Mouse (Mus musculus) G1E (cell line): Measurements from ENCODE around the gene Uba1. TPM values are rescaled to one million over a fixed set of nuclear protein-coding genes. Genes with fewer than 3 reads are reported as not detected.

ENCODE experiments used
- ATAC-seq: 2 replicates; pipeline ENCODE4 v1.8.0; 2016; ENCODE audit warnings: mild to moderate bottlenecking; ENCODE audit not compliant: insufficient number of reproducible peaks, poor library complexity, low FRiP score, severe bottlenecking; ENCODE audit errors: extremely low read depth
- DNase-seq: peaks from one replicate; pipeline ENCODE4 v3.0.0; 2012; ENCODE audit warnings: low spot score
- H3K27me3 ChIP-seq: 2 replicates; pipeline ENCODE4 v1.6.1; 2012; ENCODE audit warnings: mild to moderate bottlenecking, low read length, inconsistent platforms; ENCODE audit not compliant: insufficient read depth
- H3K36me3 ChIP-seq: replicated peaks from 2 replicates; pipeline ENCODE3; 2012; ENCODE audit warnings: mild to moderate bottlenecking, inconsistent platforms
- H3K4me1 ChIP-seq: 2 replicates; pipeline ENCODE4 v1.6.1; 2012; ENCODE audit warnings: low read depth, low read length, inconsistent platforms, mixed read lengths; ENCODE audit not compliant: insufficient read depth
- H3K4me3 ChIP-seq: 2 replicates; pipeline ENCODE4 v1.5.1; 2012; ENCODE audit warnings: low read depth, mild to moderate bottlenecking, inconsistent platforms, low read length, moderate library complexity, mixed read lengths
- H3K9me3 ChIP-seq: replicated peaks from 2 replicates; pipeline ENCODE4 v1.6.1; 2012; ENCODE audit warnings: inconsistent platforms
- CTCF ChIP-seq: IDR thresholded peaks from 2 replicates; pipeline ENCODE4 v1.5.1; 2012; ENCODE audit warnings: low read depth, low read length, inconsistent platforms, mixed read lengths
- GATA1 ChIP-seq: IDR thresholded peaks from 2 replicates; pipeline ENCODE4 v1.6.1; 2012; ENCODE audit warnings: borderline replicate concordance, low read length, inconsistent platforms, mixed read lengths
- GATA2 ChIP-seq: IDR thresholded peaks from 2 replicates; pipeline ENCODE4 v1.6.1; 2012; ENCODE audit warnings: low read depth, low read length, inconsistent platforms, borderline replicate concordance
- POLR2AphosphoS5 ChIP-seq: IDR thresholded peaks from 2 replicates; pipeline ENCODE4 v1.6.1; 2012; ENCODE audit warnings: low read depth, low read length, inconsistent platforms; ENCODE audit not compliant: insufficient replicate concordance
- TAL1 ChIP-seq: conservative IDR thresholded peaks from 2 replicates; pipeline ENCODE4 v1.6.1; 2012; ENCODE audit warnings: low read depth, low read length, inconsistent platforms, mixed read lengths
- polyA plus RNA-seq: library from polyadenylated mRNA; stranded (reverse); fragments of >175 nt; gene quantifications from 2 replicates; pipeline ENCODE4 v1.2.3, GENCODE M21; 2012
- total RNA-seq, 2 experiments: library from RNA; stranded (forward) in 1 of 2; stranded (reverse) in 1 of 2; fragments of 200-1000 nt in 1 of 2; fragments of >200 nt in 1 of 2; fragmentation: Nextera tagmentation in 1 of 2; gene quantifications; 2 replicates each; pipeline ENCODE4 v1.2.3; 2014 to 2017

The Uba1 gene
- 310 and 322 TPM in 2 replicates for total RNA-seq (2014; fragmentation: Nextera tagmentation)
- total RNA-seq (2017): 169 and 194 TPM in 2 replicates
- 172 and 189 TPM in 2 replicates for polyA plus RNA-seq

- TF ChIP-seq POLR2AphosphoS5 (no peak), GATA1 (no peak), CTCF (no peak), TAL1 (no peak), GATA2 (no peak)
- Histone ChIP-seq H3K36me3 (peaks cover 7% of the 10 kb centered on the region), H3K9me3 (no peaks in the 10 kb centered on the region), H3K27me3 (no peaks in the 10 kb centered on the region), H3K4me3 (peak within 1 kb of the TSS; percentile 72), H3K4me1 (peaks cover 11% of the 10 kb centered on the region; the same call in 1 of the 2 replicates)
- DNase-seq: peak; percentile 53
- peak; percentile 82 for ATAC-seq
Measured at GRCm38 (mm10) chrX:20658026-20658652, at the start of gene Uba1. TSS of gene Uba1 (plus strand) at chrX:20658326.

DNA sequence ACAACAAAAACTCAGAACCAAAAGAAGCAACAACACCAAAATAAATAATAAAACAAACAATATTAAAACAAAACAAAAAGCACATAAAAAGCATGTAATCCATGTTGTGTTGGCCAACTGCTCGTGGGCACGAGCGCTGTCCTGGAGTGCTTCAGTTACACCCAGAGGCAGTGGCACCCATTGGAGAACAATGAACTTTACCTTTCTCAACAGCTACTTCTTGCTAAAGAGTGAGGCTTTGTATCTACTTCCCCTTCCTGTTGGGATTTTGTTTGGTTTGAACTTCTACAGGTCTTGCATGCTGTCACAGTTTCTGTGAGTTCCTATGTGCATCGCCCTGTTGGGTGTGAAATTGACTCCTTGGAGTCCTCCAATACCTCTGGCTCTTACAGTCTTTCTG, 49.6 kb upstream of the Uba1 start:
- Histone ChIP-seq H3K36me3 (no peaks in the 10 kb centered on the region), H3K27me3 (no peaks in the 10 kb centered on the region), H3K9me3 (no peaks in the 10 kb centered on the region), H3K4me1 (no peaks in the 10 kb centered on the region), H3K4me3 (no peak overlapping the region)
- ATAC-seq (no peak), DNase-seq (no peak)
- TF ChIP-seq POLR2AphosphoS5 (no peak), GATA2 (no peak), CTCF (no peak), TAL1 (no peak), GATA1 (no peak)

- H3K36me3 ChIP-seq: peaks cover 40% of the 10 kb centered on the region
- peaks cover 20% of the 10 kb centered on the region for H3K4me1 ChIP-seq
- DNase-seq (no peak), ATAC-seq (no peak)
- no peaks in the 10 kb centered on the region for H3K9me3 ChIP-seq
- H3K27me3 ChIP-seq: no peaks in the 10 kb centered on the region
- TF ChIP-seq TAL1 (no peak), GATA2 (no peak), GATA1 (no peak), POLR2AphosphoS5 (no peak), CTCF (no peak)
- peak overlapping the region; percentile 80 for H3K4me3 ChIP-seq
Measured at GRCm38 (mm10) chrX:20616861-20617175, 41.3 kb upstream of the Uba1 start.

- DNase-seq (peak; percentile 20), ATAC-seq (peak; percentile 86)
- Histone ChIP-seq H3K4me1 (peaks cover 20% of the 10 kb centered on the region), H3K27me3 (no peaks in the 10 kb centered on the region), H3K36me3 (peaks cover 43% of the 10 kb centered on the region), H3K4me3 (peak within 1 kb of the TSS; percentile 80), H3K9me3 (no peaks in the 10 kb centered on the region)
- TF ChIP-seq POLR2AphosphoS5 (no peak), GATA1 (no peak), TAL1 (no peak), CTCF (no peak), GATA2 (no peak)
Measured at GRCm38 (mm10) chrX:20617176-20617902, 40.8 kb upstream of the Uba1 start, which contains the start of the genes Rbm10 and Ndufb11. TSS of gene Rbm10 (plus strand) at chrX:20617503. TSS of gene Ndufb11 (minus strand) at chrX:20617619.

DNA sequence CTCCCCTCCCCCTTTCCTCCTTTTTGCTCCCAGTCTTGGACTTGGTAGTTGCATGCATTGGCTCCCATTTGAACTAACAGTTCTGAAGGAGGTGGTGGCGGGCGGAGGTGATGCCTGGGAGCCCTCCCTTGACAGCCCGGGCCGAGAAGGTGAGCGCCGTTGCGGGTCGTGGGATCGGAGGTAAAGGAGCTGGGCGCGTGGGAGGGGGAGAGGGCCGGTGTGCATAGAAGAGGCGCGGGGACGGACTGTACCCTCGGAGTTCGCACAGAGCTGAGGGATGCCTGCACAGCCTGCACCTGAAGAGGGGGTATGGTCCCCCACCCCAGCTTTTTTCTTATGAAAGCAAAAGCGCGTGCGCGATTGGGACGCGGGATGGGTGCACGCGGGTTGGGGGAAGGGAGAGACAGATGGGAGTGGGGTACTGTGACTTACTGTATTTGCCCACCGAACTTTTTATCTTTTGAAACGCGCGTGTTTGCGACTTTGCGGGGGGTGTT, 40.2 kb upstream of the Uba1 start:
- peaks cover 49% of the 10 kb centered on the region for H3K36me3 ChIP-seq
- TF ChIP-seq TAL1 (no peak), CTCF (no peak), GATA1 (no peak), GATA2 (no peak), POLR2AphosphoS5 (no peak)
- no peak for DNase-seq
- no peak for ATAC-seq
- no peaks in the 10 kb centered on the region for H3K9me3 ChIP-seq
- H3K4me1 ChIP-seq: peaks cover 20% of the 10 kb centered on the region
- peak overlapping the region; percentile 80 for H3K4me3 ChIP-seq
- no peaks in the 10 kb centered on the region for H3K27me3 ChIP-seq

GRCm38 (mm10) chrX:20638141-20638540, 20.0 kb upstream of the Uba1 start:
- ATAC-seq (no peak), DNase-seq (no peak)
- TF ChIP-seq CTCF (no peak), GATA1 (no peak), POLR2AphosphoS5 (no peak), GATA2 (no peak), TAL1 (no peak)
- Histone ChIP-seq H3K36me3 (peaks cover 89% of the 10 kb centered on the region), H3K27me3 (no peaks in the 10 kb centered on the region), H3K9me3 (no peaks in the 10 kb centered on the region), H3K4me3 (no peak overlapping the region), H3K4me1 (no peaks in the 10 kb centered on the region)
